Mouse (Mus musculus): Measurements from ENCODE around the gene Cercam. TPM values are rescaled to one million over a fixed set of nuclear protein-coding genes. Genes with fewer than 3 reads are reported as not detected.
A peak's percentile ranks its signal among the peaks of the same experiment; 100 is the strongest.
"Not testable (repeated sequence)": the region's sequence is repeated elsewhere in the genome, so short reads cannot be mapped to it uniquely, and the experiment has no call there.

The Cercam gene
- polyA plus RNA-seq, 1 experiment from 2014 or later = 14.1 TPM

DNA sequence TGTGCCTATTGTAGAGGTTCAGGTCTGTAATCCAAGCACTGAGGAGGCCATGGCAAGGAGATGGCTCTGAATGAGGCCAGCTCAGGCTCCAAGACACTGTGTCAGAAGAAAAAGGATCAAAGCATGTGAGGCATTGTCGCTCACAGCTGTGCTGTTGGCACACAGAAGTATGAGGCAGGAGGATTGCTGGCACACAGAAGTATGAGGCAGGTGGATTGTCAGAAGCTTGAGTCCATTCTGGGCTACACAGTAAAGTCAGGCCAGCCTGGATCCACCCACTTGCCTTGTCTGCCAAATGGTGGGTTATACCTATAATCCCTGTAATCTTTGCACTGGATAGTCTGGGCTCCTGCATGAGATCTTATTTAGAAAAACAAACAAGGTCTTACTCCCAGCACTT, 29.1 kb downstream of the Cercam start:
- WGBS = 90% methylated on average over 1 of the region's 1 CpGs
- no peak for ATAC-seq (replicated peaks; ENCODE audit: low FRiP score)
- Histone ChIP-seq H3K4me2 (ENCODE audit: low read depth, low read length, severe bottlenecking) (no peak overlapping the region), H3K36me3 (ENCODE audit: control insufficient read depth, insufficient read depth, low read length) (peaks cover 26% of the 10 kb centered on the region; the same call in 1 of the 2 replicates), H3K4me3 (ENCODE audit: low read depth, low read length) (no peak overlapping the region), H3K9ac (ENCODE audit: low read length) (no peak overlapping the region), H3K9me3 (ENCODE audit: control insufficient read depth, low read length) (no peaks in the 10 kb centered on the region), H3K4me1 (replicated peaks; ENCODE audit: control insufficient read depth, insufficient read depth, low read length) (no peaks in the 10 kb centered on the region), H3K27ac (ENCODE audit: low read depth, low read length) (no peak overlapping the region), H3K27me3 (ENCODE audit: control insufficient read depth, insufficient read depth, low read length) (no peaks in the 10 kb centered on the region)
- no peak for DNase-seq (ENCODE audit: low spot score)

- H3K4me3 ChIP-seq (ENCODE audit: low read depth, low read length) = no peak overlapping the region
- WGBS = 93% methylated on average over 10 of the region's 10 CpGs
- DNase-seq (ENCODE audit: low spot score) (no peak), ATAC-seq (replicated peaks; ENCODE audit: low FRiP score) (no peak)
- no peak overlapping the region for H3K27ac ChIP-seq (ENCODE audit: low read depth, low read length)
- H3K9me3 ChIP-seq (ENCODE audit: control insufficient read depth, low read length) = no peaks in the 10 kb centered on the region
- H3K4me1 ChIP-seq (replicated peaks; ENCODE audit: control insufficient read depth, insufficient read depth, low read length) = no peaks in the 10 kb centered on the region
- H3K27me3 ChIP-seq (ENCODE audit: control insufficient read depth, insufficient read depth, low read length) = no peaks in the 10 kb centered on the region
- no peak overlapping the region for H3K4me2 ChIP-seq (ENCODE audit: low read depth, low read length, severe bottlenecking)
- peaks cover 22% of the 10 kb centered on the region for H3K36me3 ChIP-seq (ENCODE audit: control insufficient read depth, insufficient read depth, low read length)
- no peak overlapping the region for H3K9ac ChIP-seq (ENCODE audit: low read length)
Measured at GRCm38 (mm10) chr2:29902194-29902593, 33.2 kb downstream of the Cercam start.

GRCm38 (mm10) chr2:29908171-29908570, 39.2 kb downstream of the Cercam start:
- H3K27ac ChIP-seq (ENCODE audit: low read depth, low read length); H3K9me3 ChIP-seq (ENCODE audit: control insufficient read depth, low read length); DNase-seq (ENCODE audit: low spot score); H3K27me3 ChIP-seq (ENCODE audit: control insufficient read depth, insufficient read depth, low read length); H3K4me3 ChIP-seq (ENCODE audit: low read depth, low read length); ATAC-seq (replicated peaks; ENCODE audit: low FRiP score); H3K4me1 ChIP-seq (replicated peaks; ENCODE audit: control insufficient read depth, insufficient read depth, low read length); H3K9ac ChIP-seq (ENCODE audit: low read length); H3K4me2 ChIP-seq (ENCODE audit: low read depth, low read length, severe bottlenecking): not testable (repeated sequence)
- H3K36me3 ChIP-seq (ENCODE audit: control insufficient read depth, insufficient read depth, low read length) = peaks cover 12% of the 10 kb centered on the region
- 76% methylated on average over 2 of the region's 2 CpGs for WGBS

DNA sequence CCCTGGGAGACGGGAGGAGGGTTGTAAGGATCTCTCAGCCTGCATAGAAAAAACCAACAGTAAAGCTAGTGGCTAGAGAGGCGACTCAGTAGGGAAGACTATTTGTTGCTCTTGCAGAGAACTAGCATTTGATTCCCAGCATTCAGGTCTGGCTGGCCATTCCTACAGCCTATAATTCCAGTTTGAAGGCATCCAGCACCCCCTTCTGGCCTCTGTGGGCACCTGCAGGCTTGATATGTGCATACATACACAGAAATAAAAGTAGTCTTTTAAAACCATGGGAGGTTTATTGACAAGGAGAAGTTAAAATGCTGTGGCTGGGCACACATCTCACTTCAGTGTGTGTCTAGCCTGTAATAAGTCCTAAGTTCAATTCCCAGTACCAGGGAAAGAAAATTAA, 41.1 kb downstream of the Cercam start:
- H3K36me3 ChIP-seq (ENCODE audit: control insufficient read depth, insufficient read depth, low read length) = peaks cover 12% of the 10 kb centered on the region; the same call in 1 of the 2 replicates
- no peak overlapping the region for H3K9ac ChIP-seq (ENCODE audit: low read length)
- H3K27ac ChIP-seq (ENCODE audit: low read depth, low read length) = no peak overlapping the region
- ATAC-seq (replicated peaks; ENCODE audit: low FRiP score) = no peak
- H3K9me3 ChIP-seq (ENCODE audit: control insufficient read depth, low read length) = no peaks in the 10 kb centered on the region
- no peak overlapping the region for H3K4me3 ChIP-seq (ENCODE audit: low read depth, low read length)
- H3K4me1 ChIP-seq (replicated peaks; ENCODE audit: control insufficient read depth, insufficient read depth, low read length) = no peaks in the 10 kb centered on the region
- WGBS = 87% methylated on average over 2 of the region's 2 CpGs
- no peak overlapping the region for H3K4me2 ChIP-seq (ENCODE audit: low read depth, low read length, severe bottlenecking)
- DNase-seq (ENCODE audit: low spot score) = no peak
- no peaks in the 10 kb centered on the region for H3K27me3 ChIP-seq (ENCODE audit: control insufficient read depth, insufficient read depth, low read length)

DNA sequence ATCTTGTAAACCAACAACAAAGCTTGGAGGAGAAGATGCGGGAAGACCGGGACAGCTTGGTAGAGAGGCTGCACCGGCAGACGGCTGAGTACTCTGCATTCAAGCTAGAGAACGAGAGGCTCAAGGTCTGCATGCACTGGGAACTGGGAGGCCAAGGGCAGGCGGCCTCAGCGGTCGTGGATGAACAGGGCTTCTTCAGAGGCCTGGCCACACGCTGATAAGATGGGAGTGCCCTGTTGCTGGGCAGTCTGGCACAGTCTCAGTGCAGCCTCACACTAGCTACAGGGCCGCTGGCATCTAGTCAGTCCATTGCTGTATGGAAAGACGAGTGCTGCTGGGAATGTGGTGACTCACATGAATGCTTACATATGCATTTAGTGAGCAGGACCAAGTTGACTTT, 48.7 kb downstream of the Cercam start:
- WGBS = 93% methylated on average over 11 of the region's 11 CpGs
- no peak for DNase-seq (ENCODE audit: low spot score)

GRCm38 (mm10) chr2:29922011-29922410, 53.0 kb downstream of the Cercam start:
- no peak overlapping the region for H3K4me2 ChIP-seq (ENCODE audit: low read depth, low read length, severe bottlenecking)
- DNase-seq (ENCODE audit: low spot score) = peak; percentile 58
- WGBS = 93% methylated on average over 11 of the region's 11 CpGs

More for the DNA sequence above, 48.7 kb downstream of the Cercam start:
- H3K4me1 ChIP-seq (replicated peaks; ENCODE audit: control insufficient read depth, insufficient read depth, low read length) = no peaks in the 10 kb centered on the region
- no peak overlapping the region for H3K4me3 ChIP-seq (ENCODE audit: low read depth, low read length)
- no peak for ATAC-seq (replicated peaks; ENCODE audit: low FRiP score)
- no peak overlapping the region for H3K27ac ChIP-seq (ENCODE audit: low read depth, low read length)
- no peaks in the 10 kb centered on the region for H3K9me3 ChIP-seq (ENCODE audit: control insufficient read depth, low read length)
- H3K36me3 ChIP-seq (ENCODE audit: control insufficient read depth, insufficient read depth, low read length) = peaks cover 10% of the 10 kb centered on the region; the same call in 1 of the 2 replicates
- H3K27me3 ChIP-seq (ENCODE audit: control insufficient read depth, insufficient read depth, low read length) = no peaks in the 10 kb centered on the region
- no peak overlapping the region for H3K9ac ChIP-seq (ENCODE audit: low read length)
- H3K4me2 ChIP-seq (ENCODE audit: low read depth, low read length, severe bottlenecking) = no peak overlapping the region

DNA sequence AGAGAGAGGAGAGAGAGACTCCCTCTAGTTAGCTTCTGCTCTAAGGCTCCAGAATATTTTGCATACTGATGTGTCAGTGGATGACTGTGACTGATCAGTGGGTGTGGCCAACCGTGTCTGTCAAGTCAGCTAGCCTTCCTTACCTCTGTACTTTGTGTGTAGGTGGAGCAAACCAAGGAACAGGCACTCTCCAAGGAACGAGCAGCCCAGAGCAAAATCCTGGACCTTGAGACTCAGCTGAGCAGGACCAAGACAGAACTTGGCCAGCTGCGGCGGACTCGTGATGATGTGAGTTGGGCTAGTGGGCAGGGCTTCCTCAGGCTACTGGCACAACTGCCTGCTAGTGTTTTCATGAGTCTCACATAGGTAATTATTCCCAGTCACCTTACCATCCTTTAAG, 57.6 kb downstream of the Cercam start:
- ATAC-seq (replicated peaks; ENCODE audit: low FRiP score) = no peak
- Histone ChIP-seq H3K9ac (ENCODE audit: low read length) (no peak overlapping the region), H3K27ac (ENCODE audit: low read depth, low read length) (no peak overlapping the region), H3K9me3 (ENCODE audit: control insufficient read depth, low read length) (no peaks in the 10 kb centered on the region), H3K36me3 (ENCODE audit: control insufficient read depth, insufficient read depth, low read length) (peaks cover 13% of the 10 kb centered on the region; the same call in 1 of the 2 replicates), H3K4me2 (ENCODE audit: low read depth, low read length, severe bottlenecking) (no peak overlapping the region), H3K27me3 (ENCODE audit: control insufficient read depth, insufficient read depth, low read length) (no peaks in the 10 kb centered on the region), H3K4me1 (replicated peaks; ENCODE audit: control insufficient read depth, insufficient read depth, low read length) (no peaks in the 10 kb centered on the region), H3K4me3 (ENCODE audit: low read depth, low read length) (no peak overlapping the region)
- DNase-seq (ENCODE audit: low spot score) = no peak
- 88% methylated on average over 5 of the region's 5 CpGs for WGBS

More at GRCm38 (mm10) chr2:29922011-29922410, 53.0 kb downstream of the Cercam start:
- Histone ChIP-seq H3K36me3 (ENCODE audit: control insufficient read depth, insufficient read depth, low read length) (peaks cover 11% of the 10 kb centered on the region; the same call in 1 of the 2 replicates), H3K27me3 (ENCODE audit: control insufficient read depth, insufficient read depth, low read length) (no peaks in the 10 kb centered on the region), H3K4me3 (ENCODE audit: low read depth, low read length) (no peak overlapping the region), H3K4me1 (replicated peaks; ENCODE audit: control insufficient read depth, insufficient read depth, low read length) (no peaks in the 10 kb centered on the region), H3K27ac (ENCODE audit: low read depth, low read length) (no peak overlapping the region), H3K9me3 (ENCODE audit: control insufficient read depth, low read length) (no peaks in the 10 kb centered on the region), H3K9ac (ENCODE audit: low read length) (no peak overlapping the region)
- no peak for ATAC-seq (replicated peaks; ENCODE audit: low FRiP score)

GRCm38 (mm10) chr2:29930506-29930905, 61.5 kb downstream of the Cercam start:
- no peak for DNase-seq (ENCODE audit: low spot score)
- no peak overlapping the region for H3K4me2 ChIP-seq (ENCODE audit: low read depth, low read length, severe bottlenecking)
- peaks cover 11% of the 10 kb centered on the region; the same call in 1 of the 2 replicates for H3K36me3 ChIP-seq (ENCODE audit: control insufficient read depth, insufficient read depth, low read length)
- no peak overlapping the region for H3K9ac ChIP-seq (ENCODE audit: low read length)
- H3K4me3 ChIP-seq (ENCODE audit: low read depth, low read length) = no peak overlapping the region
- H3K27ac ChIP-seq (ENCODE audit: low read depth, low read length) = no peak overlapping the region
- ATAC-seq (replicated peaks; ENCODE audit: low FRiP score) = no peak
- H3K9me3 ChIP-seq (ENCODE audit: control insufficient read depth, low read length) = no peaks in the 10 kb centered on the region
- 91% methylated on average over 10 of the region's 10 CpGs for WGBS
- H3K27me3 ChIP-seq (ENCODE audit: control insufficient read depth, insufficient read depth, low read length) = no peaks in the 10 kb centered on the region
- no peaks in the 10 kb centered on the region for H3K4me1 ChIP-seq (replicated peaks; ENCODE audit: control insufficient read depth, insufficient read depth, low read length)

- H3K36me3 ChIP-seq (ENCODE audit: control insufficient read depth, insufficient read depth, low read length) = peaks cover 11% of the 10 kb centered on the region; the same call in 1 of the 2 replicates
- H3K4me3 ChIP-seq (ENCODE audit: low read depth, low read length) = no peak overlapping the region
- H3K27me3 ChIP-seq (ENCODE audit: control insufficient read depth, insufficient read depth, low read length) = no peaks in the 10 kb centered on the region
- WGBS = 91% methylated on average over 6 of the region's 6 CpGs
- H3K27ac ChIP-seq (ENCODE audit: low read depth, low read length) = no peak overlapping the region
- DNase-seq (ENCODE audit: low spot score) (no peak), ATAC-seq (replicated peaks; ENCODE audit: low FRiP score) (no peak)
- no peak overlapping the region for H3K9ac ChIP-seq (ENCODE audit: low read length)
- H3K4me1 ChIP-seq (replicated peaks; ENCODE audit: control insufficient read depth, insufficient read depth, low read length) = peaks cover 3% of the 10 kb centered on the region; the same call in 1 of the 2 replicates
- H3K4me2 ChIP-seq (ENCODE audit: low read depth, low read length, severe bottlenecking) = no peak overlapping the region
- H3K9me3 ChIP-seq (ENCODE audit: control insufficient read depth, low read length) = no peaks in the 10 kb centered on the region
Measured at GRCm38 (mm10) chr2:29931194-29931593, 62.2 kb downstream of the Cercam start.

Measured in forebrain, embryonic 11.5 days (tissue).